Mouse (Mus musculus) monocyte, adult 5-6 weeks (primary cell): Measurements from ENCODE around the gene Oscp1. TPM values are rescaled to one million over a fixed set of nuclear protein-coding genes. Genes with fewer than 3 reads are reported as not detected.

Source experiments
- ATAC-seq: fragments of 153-309, 156-312 bp; replicated peaks from 2 replicates; pipeline ENCODE4 v1.8.0; 2017; ENCODE audit warnings: mild to moderate bottlenecking; ENCODE audit not compliant: low TSS enrichment, insufficient number of reproducible peaks, severe bottlenecking, poor library complexity, low FRiP score
- total RNA-seq: library from RNA; stranded (forward); fragments of 200-1000, 200-491, 200-594 nt; gene quantifications from 3 replicates; pipeline ENCODE4 v1.2.3, GENCODE M21; 2017

Oscp1 gene
- 0.10 to 0.21 TPM (median 0.19 TPM) in 3 replicates for total RNA-seq

GRCm38 (mm10) chr4:126058134-126058996, at the start of gene Oscp1:
TSS of gene Oscp1 (plus strand) at chr4:126058565.
- peak; percentile 97 for ATAC-seq

DNA sequence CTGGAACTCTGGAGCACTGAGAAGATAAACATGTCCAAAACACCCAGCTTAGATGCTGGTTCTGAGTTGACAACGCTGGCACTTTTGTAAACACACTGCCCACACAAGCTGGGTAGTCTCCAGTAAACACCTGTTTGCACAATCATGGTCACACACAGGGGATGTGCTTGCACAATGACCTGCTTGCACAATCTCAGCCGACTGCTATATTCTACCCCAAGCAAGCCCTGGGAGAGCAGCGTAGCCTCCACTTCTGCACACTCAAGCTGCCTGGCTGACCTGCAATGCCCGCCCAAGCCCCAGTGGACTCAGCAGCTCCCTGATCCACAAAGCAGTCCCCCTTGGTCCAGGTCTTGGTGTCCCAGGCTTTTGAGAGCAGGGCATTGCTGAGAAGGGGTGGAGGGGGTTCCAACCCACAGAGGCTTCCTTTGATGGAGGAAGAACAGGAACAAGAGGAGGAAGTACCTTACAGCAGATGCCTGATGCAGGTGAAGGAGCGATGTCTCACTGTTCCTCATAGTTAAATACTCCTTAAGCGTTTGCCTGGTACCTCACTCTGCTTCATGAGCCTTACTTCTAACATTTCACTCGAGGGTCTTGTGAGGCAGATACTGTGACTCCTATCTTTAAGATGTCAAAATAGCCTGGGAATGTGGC, 40.6 kb upstream of the Oscp1 start:
- ATAC-seq, result peak; percentile 48

DNA sequence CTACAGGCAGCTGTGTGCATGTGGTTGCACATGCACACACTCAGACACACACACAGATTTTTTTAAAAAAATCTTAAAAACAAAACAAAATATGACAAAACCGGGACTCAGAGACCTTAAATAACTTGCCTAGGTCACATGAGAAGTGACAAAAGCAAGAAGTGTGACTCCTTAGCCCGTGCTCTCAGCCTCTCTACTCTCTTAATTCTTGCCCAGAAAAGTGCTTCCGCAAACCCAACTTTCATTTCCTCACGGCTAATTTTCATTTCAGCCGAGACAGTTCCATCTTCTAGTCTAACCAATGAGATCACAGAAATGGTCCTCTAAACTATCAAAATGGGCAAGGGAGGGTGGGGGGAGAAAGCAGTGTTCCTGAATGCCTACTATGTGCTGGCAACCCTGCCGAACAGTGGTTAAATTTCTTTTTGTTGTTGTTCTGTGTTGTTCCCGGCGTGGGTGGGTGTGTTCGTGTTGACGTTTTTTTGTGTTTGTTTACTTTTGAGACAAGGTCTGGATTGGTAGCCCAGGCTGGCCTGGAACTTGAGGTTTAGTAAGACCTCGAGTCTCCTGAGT, 39.3 kb upstream of the Oscp1 start:
- ATAC-seq, result peak; percentile 85

DNA sequence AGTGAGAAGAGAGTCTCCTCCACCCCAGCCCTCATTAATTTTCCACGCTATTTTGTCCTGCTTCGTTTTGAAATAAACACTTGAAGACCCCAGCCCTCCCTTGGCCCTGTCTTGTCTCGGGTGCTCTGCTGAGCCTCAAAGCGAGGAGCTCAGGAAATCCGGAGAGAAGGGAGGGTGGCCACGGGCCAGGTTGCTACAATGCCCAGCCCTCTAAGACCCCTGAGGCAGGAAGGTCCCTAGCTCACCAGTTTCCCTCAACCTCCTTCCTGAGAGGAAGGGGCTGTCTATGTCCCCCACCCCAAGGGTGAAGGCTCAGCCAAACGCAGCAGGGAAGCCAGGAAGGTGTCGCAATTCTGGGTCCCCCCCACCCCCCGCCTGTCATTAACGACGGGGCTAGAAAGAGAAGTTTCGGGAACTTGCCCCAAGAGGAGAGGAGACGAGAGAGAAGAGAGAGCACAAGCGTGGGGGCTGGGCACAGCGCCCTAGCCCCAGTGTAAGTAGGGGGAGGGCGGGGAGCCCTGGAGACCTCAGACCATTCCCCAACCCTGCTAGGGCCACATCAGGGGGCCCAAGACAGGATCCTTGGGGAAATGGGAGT, 34.0 kb upstream of the Oscp1 start, which contains the start of gene Csf3r:
Gene Csf3r, plus strand, starts transcription at position 248 of the 598 bp plus-strand sequence.
- ATAC-seq, result peak; percentile 40

DNA sequence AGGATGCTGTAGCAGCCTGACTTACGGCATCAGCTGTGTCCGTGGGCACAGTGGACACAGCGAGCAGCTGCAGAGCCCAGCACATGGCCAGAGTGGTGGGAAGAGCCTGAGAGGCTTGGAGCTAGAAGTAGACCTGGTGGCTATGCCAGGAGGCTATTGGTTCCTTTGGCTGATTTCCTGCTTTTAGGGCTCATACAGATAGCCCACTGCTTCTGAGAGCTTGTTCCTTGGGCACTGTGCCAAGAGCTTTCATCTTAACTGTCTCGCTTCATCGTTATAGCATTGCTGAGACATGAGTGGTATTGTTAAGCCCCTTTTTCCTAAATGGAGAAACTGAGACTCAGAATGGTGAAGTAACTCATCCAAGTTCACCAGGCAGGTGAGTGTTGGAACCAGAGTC, 32.6 kb upstream of the Oscp1 start:
- no peak for ATAC-seq

DNA sequence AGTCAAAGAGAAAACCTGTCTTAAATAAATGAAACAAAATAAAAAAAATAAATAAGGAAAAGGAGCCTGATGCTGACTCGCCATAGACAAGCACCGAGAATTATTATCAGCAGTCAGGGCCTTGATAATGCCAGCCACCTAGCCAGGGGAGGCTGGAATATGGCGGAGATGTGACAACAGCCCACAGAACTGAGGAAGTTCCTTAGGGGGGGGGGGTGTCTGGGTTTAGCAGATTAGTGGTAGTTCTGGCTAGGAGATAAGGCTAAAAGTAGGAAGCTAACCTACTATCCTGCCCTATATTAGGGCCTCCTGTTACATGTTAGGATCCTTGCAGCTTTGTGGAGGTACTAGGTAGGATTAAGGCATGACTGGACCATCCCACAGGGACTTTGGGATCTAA, 30.4 kb upstream of the Oscp1 start:
- ATAC-seq, result no peak

- ATAC-seq, result no peak
Observed at GRCm38 (mm10) chr4:126029042-126029441, 29.3 kb upstream of the Oscp1 start.

DNA sequence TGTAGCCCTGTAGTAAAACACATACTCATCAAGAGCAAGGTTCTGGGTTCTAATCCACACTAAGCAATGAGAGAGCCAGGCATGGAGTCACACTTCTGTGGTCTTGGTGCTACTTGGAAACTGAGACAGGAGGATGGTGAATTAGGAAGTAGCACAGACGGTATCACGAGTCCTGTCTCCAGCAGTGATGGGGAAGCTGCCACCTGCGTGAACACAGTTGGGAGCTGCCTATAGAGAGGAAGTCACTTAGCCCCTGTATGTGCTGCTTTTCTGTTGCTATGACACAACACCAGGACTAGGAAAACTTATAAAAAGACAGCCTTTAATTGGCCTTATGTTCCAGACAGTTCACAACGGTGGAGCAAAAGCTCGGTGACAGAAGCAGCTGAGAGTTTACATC, 27.7 kb upstream of the Oscp1 start:
- ATAC-seq, result no peak

DNA sequence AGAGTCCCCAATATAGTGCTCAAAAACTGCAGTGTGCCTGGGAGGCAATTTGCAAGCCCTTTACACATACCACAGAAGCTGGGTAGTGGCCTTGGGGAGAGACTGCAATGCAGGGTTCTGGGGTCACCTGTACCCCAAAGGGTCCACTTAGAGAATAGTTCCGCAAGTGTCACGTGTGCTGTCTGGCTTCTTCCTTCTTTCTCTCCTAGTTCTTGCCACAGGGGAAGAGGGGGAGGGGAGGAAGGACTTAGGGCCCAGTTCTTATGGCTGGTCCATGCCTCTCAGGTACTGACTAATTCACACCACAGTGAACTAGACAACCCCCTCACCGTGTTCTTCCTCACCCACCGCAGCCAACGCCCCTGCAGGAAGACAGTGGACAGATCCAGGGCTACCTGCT, 23.0 kb upstream of the Oscp1 start:
- 0 out of 2 replicates have a peak, but pooled peaks have one; percentile 18 for ATAC-seq

DNA sequence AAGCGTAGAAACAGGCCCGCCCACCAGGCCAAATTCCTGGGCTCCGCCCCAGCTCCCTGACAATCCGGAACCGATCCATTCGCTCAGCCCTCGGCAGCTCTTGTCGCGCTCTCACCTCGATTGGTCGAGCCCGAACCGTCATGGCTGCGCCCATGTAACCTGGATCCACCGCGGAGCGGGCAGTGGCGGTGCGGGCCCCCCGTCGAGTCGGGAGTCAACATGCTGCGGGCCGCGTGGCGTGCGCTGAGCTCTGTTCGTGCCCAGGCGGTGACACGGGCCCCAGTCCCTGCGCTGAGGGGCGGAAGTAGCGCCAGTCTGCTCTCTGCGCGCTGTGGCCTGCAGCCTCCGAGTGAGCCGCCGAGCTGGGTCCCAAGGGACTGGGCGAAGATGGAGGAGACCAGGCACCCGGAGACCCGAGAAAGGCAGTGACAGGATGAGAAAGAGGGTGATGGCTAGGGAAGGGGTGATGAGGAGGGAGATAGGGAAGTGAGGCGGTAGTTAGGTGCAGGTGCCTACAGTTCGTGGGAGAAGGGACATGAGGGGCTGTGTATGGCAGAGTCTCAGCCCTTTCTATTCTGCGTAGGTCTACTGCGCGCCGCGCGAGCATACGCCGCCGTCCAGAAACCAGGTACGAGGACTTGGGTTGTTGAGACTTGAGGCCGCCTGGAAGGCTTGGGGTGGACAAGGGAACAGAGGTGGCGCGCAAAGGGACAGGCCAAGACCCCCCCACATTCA, 11.3 kb upstream of the Oscp1 start, which contains the start of gene Mrps15:
Gene Mrps15, plus strand, starts transcription at position 75 of the 735 bp plus-strand sequence.
- peak; percentile 96 for ATAC-seq

- no peak for ATAC-seq
Observed at GRCm38 (mm10) chr4:126051617-126052016, 6.7 kb upstream of the Oscp1 start.

GRCm38 (mm10) chr4:126057207-126058133, 895 bp upstream of the Oscp1 start:
- ATAC-seq, result no peak

- ATAC-seq, result no peak
Observed at GRCm38 (mm10) chr4:126058997-126059362, 615 bp downstream of the Oscp1 start.

DNA sequence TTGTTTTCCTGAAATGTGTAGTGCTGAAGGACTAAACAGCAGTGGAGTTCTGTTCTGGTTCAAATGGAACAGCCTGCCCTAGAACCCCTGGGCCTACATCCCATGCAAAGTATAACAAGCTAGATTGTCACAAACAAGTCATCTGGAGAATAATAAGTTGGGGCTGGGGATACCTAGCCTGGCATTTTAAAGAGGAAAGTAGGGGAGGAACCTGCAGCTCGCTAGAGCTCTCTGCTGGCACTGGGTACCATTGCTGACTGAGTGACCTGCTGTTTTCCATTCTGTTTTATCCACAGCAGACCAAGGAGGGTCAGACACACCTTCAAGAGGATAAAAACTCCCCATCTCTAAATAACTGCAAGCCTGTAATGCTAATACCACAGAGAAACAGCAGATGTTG, 4.5 kb downstream of the Oscp1 start:
- ATAC-seq, result no peak

- peak; percentile 81 for ATAC-seq
Observed at GRCm38 (mm10) chr4:126065241-126065640, 6.9 kb downstream of the Oscp1 start.

GRCm38 (mm10) chr4:126067401-126068077, 9.2 kb downstream of the Oscp1 start:
- ATAC-seq, result no peak

- ATAC-seq, result no peak
Observed at GRCm38 (mm10) chr4:126068842-126069241, 10.5 kb downstream of the Oscp1 start.
